Mouse (Mus musculus) myocyte (in vitro differentiated cells): ENCODE results near the gene Entpd8.

ENCODE experiments used
- MAX ChIP-seq: IDR thresholded peaks from one replicate; pipeline ENCODE4 v1.6.1; 2011; ENCODE audit warnings: low read depth, mild to moderate bottlenecking, control low read depth
- POLR2AphosphoS2 ChIP-seq: IDR thresholded peaks from one replicate; pipeline ENCODE4 v1.6.1; 2011; ENCODE audit warnings: low read depth, control low read depth; ENCODE audit not compliant: insufficient read length
- TCF12 ChIP-seq: IDR thresholded peaks from one replicate; pipeline ENCODE4 v1.6.1; 2011; ENCODE audit warnings: mild to moderate bottlenecking, control low read depth; ENCODE audit not compliant: poor library complexity, insufficient read depth, severe bottlenecking

DNA sequence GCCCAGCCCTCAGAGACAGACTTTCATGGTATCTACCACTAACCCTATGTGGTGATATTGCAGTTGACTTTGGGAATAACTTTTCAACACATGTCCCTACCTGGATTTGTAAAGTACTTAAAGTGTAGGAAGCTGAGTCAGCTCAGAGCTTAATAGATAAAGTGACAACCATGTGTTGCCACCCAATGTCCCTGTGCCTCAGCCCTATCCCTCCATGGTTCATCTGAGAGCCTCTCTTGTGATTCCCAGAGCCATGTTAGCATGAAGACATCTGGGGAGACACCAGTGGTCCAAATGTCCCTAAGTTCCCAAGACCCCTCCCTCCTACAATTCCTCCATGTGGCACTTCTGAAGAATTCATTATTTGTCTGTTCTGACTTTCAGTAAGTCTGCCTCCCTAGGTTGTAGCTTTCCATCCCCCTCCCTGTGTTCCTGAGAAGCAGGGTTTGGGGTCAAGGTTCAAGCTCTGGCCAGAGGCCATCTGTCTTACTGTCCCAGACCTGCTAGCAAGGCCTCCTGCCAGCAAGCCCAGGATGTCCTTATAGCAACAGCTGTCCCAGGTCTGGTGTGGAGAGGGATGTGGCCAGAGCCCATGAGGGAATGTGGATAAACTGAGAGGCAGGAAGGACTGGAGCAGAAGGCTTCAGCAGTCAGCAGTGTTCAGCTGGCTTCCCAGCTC, 30.5 kb downstream of the Entpd8 start:
- TF ChIP-seq MAX (no peak), POLR2AphosphoS2 (no peak), TCF12 (no peak)
